Mouse (Mus musculus) gastrocnemius, postnatal 10 days (tissue): ENCODE data around the gene Cplx3. TPM values are rescaled to one million over a fixed set of nuclear protein-coding genes. Genes with fewer than 3 reads are reported as not detected.

Experiments
- DNase-seq: peaks from one replicate; pipeline ENCODE4 v3.0.0; 2021; ENCODE audit warnings: mixed read lengths
- total RNA-seq, 2 experiments: library from RNA; stranded (reverse); gene quantifications; 2 replicates each; pipeline ENCODE4 v1.2.3; 2021

The Cplx3 gene
- total RNA-seq, 2 experiments from 2014 or later = not detected

DNA sequence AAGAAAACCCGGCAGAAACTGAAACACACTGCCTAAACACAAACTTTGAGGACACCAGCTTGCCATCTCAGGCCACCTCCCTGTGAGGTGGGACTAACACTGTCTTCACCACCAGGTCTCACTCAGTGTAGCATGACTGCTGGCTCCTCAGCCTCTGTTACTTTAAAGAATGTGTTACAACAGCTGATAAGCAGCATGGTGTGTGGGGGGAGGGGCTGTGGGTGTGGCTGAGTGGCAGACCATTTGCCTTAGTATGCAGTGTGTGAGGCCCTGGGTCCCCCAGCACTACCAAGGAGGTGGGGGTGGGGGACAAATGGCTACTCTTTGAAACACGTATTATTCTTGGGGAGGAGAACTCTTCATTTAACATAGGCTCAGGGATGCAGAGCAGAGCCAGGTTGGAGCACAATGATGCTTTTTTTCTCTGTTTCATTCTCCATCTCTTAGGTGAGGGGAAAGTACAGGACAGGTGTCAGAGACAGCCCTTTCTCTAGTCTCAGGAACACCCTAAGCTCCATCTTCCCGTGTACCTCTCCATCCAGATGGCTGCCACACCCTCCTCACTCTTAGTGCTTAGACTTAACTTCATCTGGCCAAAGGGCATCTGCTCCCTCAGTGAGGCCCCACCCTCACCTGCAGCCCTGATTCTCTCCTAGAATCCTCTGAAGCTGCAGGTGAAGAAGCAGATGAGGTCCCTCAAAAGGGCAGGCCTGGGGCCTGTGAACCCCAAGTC is 5.3 kb downstream of the Cplx3 start:
- no peak for DNase-seq

DNA sequence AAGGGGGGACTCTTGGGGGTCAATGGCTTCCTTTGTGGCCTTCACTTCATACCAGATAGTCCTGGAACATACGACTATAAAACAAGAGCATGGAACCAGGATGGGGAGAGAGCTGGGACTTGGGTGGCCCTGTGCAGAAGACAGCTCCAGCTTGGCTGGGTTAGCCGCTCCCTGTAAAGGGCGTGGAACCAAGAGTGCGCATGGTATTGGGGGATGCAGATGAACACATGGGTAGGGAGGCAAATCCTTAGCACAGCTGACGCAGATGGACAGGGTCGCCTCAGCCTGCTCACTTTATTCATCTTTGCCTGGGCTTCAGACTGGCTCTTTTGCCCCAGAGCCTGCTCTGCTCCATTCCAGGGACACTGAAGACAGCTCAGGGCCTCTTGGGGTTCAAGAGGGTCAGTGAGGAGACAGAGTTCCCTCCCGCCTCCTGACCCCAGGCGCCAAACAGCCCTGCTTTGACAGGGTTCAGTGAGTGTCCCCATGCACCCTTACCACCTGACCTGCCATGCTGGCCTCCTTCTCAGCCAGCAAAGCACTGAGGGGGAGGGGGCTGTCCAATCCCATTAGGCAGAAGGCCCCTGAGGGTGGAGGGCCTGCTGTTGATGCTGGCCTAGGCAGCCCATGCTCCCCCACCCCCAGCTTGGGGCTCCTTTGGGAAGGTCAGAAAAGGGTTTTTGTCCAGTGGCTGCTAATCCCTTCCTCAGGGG is 7.1 kb downstream of the Cplx3 start:
- no peak for DNase-seq

DNA sequence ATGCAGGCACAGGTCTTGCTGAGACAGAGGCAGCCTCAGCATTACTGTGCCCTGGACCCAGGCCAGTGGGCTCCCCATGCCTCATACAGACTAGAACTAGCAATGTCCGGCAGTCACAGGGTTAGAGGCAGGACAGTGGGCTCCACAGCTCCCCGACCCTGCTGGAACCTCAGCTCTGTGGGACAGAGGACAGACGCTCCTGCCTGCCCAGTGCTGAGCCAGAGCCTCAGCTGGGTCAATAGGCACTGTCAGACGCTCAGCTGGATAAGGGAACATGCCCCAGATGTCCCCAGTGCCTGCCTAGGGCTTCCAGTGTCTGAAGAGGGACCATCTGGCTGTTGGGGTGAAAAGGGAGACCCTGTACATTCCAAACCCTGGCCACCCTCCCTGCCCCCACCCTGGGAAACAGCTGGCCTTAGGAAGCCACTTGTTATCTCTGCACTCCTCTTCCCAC is 8.1 kb downstream of the Cplx3 start:
- peak; percentile 39 for DNase-seq

DNA sequence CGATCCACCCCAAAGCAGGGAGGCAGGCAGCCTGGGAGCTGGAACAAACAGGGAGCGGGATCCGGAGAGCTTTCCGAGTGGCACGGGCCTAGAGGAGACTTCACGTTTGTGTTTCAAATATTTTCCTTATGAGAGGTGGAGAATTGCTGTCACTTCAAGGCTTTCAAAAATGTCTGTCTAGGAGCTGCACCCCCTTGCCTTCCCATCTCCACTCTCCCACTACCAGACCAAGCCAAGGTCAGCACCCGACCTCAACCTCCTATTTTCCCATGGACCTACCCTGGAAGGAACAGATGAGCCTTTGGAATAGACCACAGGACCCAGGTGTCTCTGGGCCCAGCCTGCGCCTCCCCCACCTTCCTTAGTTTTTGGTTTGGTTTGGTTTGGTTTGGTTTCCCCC is 8.8 kb downstream of the Cplx3 start:
- DNase-seq = no peak

DNA sequence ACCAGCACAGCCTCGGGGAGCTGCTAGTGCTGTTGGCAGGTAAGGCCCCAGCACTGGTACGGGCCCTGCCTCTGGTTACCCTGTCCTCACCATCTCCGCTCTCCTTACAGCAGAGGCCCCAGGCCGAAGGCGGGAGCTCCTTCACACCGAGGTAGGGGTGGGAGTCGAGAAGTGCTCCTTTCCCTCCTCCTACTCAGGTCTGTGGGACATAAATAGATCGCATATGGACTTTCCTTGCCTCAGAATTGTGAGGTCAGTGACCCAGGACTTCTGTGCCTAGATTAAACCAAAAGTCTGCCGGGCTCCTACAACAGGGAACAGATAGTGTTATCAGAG is 11.9 kb downstream of the Cplx3 start:
- no peak for DNase-seq

DNA sequence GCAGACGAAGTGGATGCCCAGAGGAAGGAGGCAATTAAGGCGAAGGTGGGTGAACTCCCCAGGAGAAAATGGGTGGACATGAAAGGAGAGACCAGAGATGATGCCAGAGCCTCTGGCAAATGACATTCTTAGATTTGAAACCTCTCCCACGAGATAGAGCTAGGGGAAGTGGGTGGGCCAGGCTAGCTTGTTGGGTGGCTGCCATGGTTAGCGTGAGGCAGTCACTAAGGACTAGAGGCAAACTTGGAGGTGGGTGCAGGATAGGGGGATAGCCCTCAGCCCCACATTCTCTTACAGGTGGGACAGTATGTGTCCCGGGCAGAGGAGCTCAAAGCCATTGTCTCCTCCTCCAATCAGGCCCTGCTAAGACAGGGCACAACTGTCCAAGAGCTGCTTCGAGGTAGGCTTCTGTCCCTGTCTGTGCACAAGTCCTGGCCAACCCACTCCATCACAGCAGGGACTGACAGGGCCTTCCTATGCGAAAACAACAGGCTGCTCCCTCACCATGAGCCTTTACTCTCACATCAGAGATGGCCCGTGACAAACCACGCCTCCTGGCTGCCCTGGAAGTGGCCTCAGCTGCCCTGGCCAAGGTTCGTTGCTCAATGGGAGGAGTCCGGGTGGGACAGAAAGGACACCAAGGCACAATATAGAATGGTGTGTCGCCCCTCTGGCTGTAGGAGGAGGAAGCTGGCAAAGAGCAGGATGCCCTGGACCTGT is 12.5 kb downstream of the Cplx3 start:
- DNase-seq = no peak

DNA sequence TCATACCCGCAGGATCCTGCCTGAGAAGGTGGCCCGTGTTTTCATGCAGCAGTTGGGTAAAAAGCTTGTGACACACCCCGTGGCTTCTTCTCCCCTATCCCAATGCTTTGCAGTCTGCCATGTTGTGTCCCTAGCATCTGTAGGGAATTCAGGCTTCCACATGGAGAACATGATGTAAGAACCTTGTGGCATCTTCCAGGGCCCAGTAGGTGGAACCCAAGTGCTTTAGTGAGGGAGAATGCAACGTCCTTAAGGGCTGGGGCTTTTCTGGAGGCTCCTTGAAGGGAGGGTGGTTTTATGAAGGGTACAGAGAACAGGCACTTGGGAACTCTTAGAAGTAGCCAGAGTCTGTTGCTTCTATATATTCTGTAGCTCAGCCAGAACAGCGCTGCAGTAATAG is 15.4 kb downstream of the Cplx3 start:
- DNase-seq = no peak

DNA sequence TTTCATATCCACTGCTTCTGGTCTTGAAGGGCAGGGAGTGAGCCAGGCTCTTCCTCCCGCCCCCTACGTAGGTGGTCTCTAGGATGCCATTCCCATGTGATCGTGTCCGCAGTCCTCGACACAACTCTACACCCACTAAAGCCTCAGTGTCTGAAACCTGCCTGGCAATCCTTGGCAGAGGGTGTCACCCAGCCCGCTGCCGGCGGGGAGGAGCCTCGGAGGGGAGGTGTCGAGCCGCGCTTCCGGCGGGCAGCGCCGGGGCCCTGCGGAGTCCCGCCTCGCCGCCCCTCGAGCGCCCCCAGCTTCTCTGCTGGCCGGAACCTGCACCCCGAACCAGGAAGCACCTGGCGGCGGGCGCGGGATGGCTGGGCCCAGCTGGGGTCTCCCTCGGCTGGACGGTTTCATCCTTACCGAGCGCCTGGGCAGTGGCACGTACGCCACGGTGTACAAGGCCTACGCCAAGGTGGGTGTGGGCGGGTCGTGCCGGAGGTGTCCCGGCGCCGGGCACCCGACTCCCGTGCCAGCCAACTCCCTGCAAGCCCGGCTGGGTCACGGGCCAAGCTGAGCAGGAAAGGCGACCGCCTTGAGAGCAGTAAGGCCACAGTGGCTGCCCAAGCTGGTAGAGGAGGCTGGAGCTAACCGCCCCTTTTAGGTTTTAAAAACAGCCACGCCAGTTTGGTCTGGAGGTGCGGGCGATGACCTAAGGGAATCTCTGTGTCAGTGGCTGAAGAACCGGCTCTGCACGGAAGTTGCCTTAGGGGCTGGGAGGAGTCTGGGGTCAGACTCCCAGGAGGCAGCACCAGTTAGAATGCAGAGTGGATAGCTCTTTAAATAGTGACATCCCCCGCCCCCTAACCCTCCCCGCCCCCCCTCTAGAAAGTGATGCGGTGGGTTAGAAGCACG is 16.6 kb downstream of the Cplx3 start, which contains the start of gene Ulk3:
Gene Ulk3, plus strand, starts transcription at position 229 of the 903 bp plus-strand sequence.
- peak; percentile 70 for DNase-seq

DNA sequence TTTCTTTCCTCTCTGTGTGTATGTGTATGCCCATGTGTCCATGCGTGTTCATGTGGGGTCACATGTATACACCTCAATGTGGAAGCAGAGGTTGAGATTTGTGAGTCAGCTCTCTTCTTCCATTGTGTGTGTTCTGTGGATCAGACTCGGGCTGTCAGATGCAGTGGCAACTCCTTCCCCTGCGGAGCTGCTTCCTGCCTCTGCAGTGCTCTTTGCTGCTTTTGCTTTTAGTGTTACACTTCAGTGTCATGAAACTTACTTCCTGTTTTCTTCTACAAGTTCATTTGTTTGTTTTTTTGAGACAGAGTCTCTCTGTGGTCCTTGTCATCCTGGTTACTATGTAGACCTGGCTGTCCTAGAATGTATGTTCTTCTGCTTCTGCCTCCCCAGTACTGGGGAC is 21.1 kb downstream of the Cplx3 start:
- no peak for DNase-seq

DNA sequence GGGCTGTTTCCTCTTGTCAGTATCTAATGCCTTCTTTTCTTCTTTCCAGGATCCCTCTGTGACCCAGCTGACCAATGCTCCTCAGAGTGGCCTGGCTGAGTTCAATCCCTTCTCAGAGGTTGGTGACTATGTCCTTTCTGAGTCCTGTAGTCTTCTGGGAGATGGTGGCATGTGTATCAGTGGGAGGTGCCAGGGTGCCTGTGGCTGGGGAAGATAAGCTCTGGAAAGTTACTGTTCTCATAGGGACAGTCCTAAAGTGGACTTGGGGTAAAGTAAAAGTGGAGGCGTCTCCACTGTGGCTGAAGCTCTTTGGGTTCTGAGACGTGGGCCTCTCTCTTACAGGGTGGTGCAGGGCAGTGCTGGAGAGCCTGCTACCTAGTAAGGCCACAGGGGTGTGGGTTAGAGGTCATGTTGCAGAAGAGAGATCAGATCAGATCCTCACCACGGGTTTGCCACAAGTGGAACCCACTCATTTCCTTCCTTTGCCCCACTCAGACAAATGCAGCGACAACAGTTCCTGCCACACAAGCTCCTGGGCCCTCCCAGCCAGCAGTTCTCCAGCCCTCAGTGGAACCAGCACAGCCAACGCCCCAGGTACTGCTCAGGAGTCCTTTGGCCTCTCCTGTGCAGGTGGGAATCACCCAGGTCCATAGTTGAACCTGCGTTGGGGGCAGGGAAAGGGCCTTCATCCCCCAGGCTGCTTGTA is 28.8 kb downstream of the Cplx3 start:
- no peak for DNase-seq

DNA sequence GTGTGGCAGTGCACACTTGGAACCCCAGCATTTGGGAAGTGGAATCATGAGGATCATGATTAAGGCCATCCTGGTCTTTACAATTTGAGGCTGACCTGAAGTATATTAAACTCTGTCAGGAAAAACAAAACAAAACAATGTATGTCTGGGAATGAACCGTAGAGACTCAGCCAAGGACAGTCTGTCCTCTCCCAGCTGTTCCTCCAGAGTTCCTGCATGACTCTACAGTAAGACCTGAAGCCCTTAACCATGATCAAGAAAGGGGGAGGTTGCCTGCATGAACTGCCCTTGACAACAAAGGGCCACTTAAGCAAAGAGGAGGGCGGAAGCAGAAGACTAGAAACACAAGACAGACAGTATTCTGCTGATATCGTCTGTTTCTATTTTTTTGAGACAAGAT is 30.5 kb downstream of the Cplx3 start:
- DNase-seq = no peak

DNA sequence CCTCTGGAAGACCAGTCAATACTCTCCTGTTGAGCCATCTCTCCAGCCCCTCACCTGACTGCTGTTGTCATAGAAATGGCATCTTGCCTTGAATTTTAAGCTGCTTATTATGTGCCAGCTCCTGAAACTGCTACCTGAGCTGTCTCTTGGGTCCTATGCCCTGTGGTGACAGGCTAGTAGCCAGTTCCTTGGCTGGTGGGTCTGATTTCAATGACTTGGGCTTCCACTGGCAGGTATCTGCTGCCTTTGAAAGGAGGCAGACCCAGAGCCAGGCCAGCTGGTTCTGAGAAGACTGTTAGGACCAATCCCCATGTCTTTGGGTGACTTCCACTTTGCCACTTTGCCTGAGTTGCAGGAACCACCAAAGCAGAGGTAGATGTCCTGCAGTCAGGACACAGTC is 31.7 kb downstream of the Cplx3 start:
- no peak for DNase-seq

DNA sequence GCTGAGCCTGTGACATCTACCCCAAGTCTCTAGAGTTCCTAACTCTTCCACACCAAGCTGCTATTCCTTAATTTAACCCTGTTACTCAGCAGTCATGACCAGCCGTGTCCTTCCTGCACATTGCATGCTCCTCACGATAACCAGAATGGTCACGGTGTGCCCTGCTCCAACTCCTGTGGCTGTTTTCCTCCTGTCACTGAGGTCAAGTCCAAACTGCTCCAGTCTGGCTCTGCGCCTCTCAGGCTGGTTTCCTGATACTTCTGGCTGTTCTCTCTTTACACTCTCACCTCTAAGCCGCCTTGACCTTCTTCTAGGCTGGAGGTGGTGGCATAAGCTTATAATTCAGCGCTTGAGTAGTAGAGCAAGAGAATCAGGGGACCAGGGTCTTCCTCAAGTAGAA is 37.6 kb downstream of the Cplx3 start:
- DNase-seq = no peak

DNA sequence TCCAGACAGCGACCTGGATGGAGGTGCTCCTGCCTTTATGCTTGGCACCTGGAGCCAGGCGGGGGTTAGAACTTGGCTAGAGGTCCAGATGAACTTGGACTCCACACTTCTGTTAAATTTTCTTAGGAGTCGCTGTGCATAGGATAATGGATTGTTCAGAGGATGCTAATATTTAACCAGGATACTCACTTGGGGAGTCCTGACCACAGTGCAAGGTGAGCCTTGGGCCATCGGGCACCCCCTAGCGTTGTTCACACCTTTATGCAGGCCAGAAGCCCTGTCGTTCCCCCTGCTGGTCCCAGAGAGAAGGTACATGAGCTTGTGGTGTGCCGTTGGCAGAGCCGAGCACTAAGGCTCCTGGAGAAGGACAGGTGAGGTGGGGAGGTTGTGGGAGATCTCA is 39.2 kb downstream of the Cplx3 start:
- no peak for DNase-seq

DNA sequence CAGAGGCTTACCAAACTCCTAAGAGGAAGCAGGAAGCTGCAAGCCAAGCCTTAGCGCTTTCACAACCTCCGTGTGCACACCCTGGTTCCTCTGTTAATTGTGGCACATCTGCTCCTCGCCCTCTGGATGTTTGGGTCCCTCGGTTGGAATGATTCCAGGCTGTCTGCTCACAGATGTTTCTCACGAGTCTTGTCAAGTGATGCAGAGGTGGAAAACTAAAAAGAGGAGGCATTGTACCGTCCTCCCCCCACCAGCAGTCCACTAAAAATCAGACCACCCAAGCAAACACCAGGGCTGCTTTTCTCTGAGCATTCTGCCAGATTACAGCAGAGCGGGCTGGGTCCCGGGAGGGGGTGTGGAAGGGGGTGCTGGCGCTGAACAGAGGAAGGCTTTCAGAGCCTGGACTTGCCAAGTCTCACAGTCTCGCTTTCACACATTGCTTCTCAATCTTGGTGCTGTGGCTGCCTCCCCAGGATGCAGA is 40.3 kb downstream of the Cplx3 start:
- peak; percentile 41 for DNase-seq

DNA sequence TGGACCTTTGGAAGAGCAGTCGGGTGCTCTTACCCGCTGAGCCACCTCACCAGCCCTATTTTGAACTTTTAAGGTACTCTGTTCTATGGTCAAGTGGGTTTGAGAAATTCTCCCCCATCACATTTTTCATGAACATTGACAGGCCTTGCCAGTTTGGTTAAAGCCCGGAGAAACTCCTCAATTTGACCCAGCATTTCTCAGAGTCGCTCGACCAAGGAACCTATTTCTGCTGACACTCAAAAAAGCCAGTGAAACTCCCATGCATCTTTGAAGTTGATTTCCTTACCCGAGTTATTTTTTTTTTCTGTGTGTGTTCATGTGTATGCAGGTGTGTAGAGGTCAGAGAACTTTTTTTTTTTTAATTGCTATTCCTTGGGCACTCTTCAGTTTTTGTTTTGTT is 41.5 kb downstream of the Cplx3 start:
- DNase-seq = no peak

DNA sequence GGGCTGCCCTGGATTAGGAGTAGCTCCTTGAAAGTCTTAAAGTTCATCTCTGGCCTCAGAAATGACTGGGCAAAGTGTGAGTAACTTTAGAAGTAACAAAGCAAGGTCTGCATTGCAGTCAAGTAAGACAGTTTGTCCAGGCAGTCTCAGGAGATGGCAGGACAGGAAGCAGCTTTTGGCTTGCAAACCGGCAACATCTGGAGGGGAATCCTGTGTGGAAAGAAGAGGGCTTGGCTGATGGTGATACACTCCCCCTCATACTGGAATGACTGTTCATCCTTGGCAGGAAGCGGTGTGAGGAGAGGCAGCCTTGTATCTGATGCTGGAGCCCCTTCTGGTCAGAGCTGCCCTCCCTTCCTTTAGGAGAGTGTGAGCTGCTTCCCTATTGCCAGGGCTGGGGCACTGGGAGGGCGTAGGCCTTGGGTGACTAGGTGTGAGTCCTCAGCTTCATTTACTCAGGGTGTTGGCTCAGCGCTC is 43.1 kb downstream of the Cplx3 start:
- peak; percentile 48 for DNase-seq

DNA sequence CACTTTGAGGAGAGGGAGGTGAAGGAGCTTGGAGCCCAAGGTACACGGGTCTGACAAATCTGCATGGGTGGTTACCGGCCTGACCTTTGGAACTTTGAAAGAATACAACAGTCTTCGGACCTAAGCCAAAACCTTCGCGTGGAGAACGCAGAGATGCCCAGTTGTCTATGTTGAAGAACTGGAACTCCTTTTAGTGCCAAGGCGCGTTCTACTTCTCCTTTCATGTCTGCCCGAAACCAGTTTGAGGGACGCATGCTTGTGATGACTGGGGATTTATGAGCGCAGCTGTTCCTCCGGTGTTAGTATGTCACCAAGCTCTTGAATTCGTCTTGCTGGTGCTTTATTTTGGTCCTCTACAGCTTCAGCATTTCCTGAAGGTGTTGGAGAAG is 44.4 kb downstream of the Cplx3 start:
- DNase-seq = no peak

DNA sequence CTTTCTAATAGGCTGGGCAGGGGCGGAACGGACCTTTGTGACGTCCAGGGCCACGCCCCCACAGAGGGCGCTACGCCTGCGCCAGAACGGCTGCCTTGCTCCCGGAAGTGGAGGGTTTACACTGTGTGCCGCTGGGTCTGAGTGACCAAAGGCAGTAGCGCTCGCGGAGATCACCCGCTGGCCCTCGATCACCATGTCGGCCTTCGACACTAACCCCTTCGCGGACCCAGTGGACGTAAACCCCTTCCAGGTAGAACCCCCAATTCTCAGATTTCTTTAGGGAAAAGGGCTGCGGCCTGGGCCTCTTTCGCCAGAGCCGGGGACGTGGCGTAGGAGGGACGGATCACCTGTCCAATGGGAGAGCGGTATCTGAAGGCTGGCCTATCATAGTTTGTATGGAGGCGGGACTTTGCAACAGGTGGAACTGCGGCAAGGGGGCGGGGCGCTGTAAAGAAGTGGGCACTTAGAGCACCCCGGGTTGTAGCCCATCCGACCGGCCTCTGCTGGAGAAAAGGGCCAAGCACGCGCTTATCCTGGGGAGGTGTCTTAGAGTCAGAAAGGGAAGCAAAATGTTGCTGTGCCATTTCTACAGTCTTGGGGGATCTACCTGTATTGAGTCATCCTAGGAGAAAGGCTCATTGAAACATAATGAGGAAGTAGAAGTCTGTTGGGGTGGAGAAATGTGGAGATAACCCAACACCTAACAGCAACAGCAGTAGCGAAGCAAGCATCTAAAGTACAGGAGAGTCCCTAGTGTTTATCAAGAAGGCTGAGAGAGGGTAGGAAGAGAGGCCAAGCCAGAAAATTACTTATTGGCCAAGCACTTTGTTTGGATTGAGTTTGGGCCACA is 45.0 kb downstream of the Cplx3 start, which contains the start of gene Scamp2:
Gene Scamp2, plus strand, starts transcription at position 83 of the 850 bp plus-strand sequence.
- peak; percentile 90 for DNase-seq

DNA sequence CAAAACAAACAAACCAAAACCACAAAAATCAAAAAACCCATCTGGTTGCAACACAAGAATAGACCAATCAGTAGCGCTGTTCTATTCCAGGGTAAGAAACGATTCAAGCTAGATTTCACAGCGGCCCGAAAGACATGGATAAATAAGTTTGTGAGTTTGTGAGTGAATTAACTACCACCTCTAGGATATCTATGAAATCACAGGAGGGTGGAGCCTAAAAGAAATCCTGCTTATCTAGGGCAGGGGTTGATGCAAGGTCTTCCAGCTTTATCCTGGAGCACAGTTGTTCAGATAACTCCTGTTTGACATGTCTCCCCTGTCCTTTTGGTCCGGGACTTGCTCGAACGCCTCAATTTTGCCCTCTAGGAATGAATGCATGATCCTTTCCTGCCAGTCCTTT is 45.8 kb downstream of the Cplx3 start:
- DNase-seq = no peak
